Mouse (Mus musculus) testis, adult 2 months (tissue): Measurements from ENCODE around the gene Aars2.

Experiments
- CTCF ChIP-seq: fragments of 200-500 bp; IDR thresholded peaks from 2 replicates; pipeline ENCODE4 v1.5.1; 2012; ENCODE audit warnings: low read depth, mild to moderate bottlenecking, inconsistent platforms, low read length, moderate library complexity; ENCODE audit not compliant: control insufficient read depth, insufficient read depth, insufficient replicate concordance
- POLR2A ChIP-seq: fragments of 200-500 bp; IDR thresholded peaks from 2 replicates; pipeline ENCODE4 v1.6.1; 2012; ENCODE audit warnings: low read depth, mild to moderate bottlenecking, inconsistent platforms, low read length, moderate library complexity; ENCODE audit not compliant: control insufficient read depth

GRCm38 (mm10) chr17:45511757-45512156 lies 5.1 kb downstream of the Aars2 start:
- no peak for TF ChIP-seq CTCF
- no peak for TF ChIP-seq POLR2A
